Mouse (Mus musculus) embryo, embryonic 11 days (tissue): ENCODE measurements at regions not wholly inside any gene's neighbourhood (a gene's known extent, or its start where the extent isn't known, plus 50 kb on each side); places are given as distances from the start of the nearest gene placed in this dataset.
"Not testable (repeated sequence)": the region's sequence is repeated elsewhere in the genome, so short reads cannot be mapped to it uniquely, and the experiment has no call there.

Experiments
- DNase-seq: peaks from one replicate; pipeline ENCODE4 v3.0.0-alpha.2; 2015

DNA sequence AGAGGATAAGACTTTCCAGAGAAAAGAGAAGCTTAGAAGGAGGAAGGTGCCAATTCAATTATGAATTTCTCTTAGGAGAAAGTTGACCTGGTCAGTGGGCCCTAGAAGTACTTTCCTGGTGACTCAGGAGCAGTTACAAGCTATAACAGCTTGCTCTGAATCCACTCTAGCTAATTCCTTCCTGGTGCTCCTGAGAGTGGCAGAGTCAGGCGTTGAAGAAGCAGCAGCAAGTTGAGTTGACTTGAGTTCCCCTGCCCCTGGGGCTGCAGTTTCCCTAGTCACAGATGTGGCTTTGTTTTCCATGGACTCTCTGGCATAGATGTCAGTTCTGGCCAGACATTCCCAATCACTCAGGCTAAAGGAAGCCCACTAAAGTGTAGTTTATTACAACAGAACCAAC, 85.9 kb downstream of the Osr1 start:
- DNase-seq, result peak; percentile 21

DNA sequence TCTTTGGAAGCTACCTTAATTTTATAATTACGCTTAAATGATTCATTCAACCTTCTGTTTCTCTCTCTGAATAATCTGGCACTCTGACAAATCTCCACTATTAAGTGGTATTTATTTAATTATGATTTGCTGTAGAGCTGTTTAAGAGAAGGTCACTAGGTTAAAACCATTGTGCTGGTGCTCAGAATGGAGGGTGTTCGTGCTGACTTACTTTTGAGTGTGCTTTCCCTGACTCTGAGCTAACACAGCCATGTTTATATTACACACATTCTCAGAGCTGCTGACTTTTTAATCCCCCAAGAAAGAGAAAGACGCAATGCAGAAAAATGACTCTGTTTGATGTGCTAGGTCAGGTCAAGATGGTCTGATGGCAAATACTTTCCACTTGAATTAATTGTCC, 86.4 kb downstream of the Osr1 start:
- DNase-seq, result peak; percentile 4

DNA sequence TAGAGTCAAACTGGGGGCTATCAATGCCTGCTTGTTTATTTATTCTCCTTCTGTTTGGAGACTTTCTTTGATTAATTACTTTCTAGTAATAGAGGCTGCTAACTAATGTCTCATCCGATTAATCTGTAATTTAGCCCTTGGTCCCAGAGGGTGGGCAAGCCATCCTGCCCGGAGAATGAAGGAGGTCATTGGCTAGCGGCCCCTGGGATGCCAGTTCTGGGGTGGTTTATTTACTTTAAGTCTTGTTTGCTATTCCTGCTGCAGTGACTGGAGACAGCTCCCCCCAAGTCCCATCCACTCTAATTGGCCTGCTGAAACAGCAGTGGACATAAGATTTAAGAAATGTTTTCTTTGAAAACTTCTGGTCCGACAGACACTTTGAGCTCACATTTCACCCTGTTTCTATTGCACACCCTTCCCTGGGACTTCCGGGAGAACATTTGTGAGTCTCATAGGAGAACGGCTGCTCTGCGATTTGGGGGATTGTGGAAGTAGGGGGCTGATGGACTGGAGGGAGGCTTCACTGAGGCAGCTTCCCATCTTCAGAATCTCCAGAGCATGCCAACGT, 87.4 kb downstream of the Osr1 start:
- DNase-seq, result peak; percentile 12

DNA sequence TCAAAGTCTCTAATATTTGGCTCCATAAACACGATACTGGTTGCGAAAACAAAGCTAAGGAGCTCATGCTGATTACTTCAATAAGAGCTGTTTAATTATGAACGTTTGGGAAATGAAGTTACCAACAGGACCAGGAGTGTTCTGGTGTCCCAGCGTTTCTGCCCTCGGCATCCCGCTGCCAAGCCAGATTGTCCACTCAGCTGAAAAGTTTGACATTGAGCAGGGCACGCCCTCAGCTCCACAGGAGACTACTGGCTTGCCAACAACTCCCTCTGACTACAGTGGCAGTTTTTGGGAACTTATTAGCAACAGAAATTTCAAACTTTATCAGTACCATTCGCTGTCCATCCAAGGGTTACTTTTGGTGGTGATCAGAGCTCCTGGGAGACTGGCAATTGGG, 87.9 kb downstream of the Osr1 start:
- DNase-seq, result peak; percentile 13

DNA sequence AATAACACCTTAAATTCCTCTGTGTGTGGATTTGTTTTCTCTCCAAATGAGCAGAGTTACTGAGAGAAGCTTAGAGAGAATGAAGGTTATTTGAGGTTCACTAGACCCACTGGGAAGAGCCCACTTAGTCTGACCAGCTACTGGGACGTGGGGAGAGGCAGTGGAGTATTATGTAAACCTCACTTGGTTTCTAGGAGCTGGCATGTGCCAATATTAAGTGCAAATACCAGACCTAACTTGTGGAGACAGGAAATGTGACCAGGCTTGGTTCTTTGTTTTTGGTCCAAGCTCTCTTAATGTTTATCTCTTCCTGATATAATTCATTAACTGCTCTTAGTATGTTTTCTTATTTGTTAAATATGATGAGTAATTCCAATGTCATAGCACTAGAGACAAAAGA, 90.4 kb downstream of the Osr1 start:
- DNase-seq, result no peak

GRCm38 (mm10) chr12:9688776-9689175, 118.9 kb downstream of the Osr1 start:
- DNase-seq, result no peak

DNA sequence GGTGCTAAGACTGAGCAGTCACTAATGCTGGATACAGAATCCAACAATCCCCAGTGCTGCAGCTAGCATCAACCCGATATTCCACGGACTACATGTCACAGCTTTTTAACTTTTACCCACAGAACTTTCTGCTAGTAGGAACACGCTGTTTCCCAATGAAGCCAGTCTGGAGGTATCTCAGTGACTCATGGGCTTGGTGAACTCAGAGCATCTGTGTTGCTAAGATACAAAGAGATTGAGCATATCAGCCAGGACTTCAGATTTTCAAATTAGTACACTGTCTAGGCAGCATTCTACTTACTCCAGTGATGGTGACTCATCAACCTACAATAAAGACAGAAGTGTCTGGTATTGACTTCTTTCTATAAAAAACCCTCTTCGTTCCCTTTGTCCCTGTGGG, 119.6 kb downstream of the Osr1 start:
- DNase-seq, result no peak

DNA sequence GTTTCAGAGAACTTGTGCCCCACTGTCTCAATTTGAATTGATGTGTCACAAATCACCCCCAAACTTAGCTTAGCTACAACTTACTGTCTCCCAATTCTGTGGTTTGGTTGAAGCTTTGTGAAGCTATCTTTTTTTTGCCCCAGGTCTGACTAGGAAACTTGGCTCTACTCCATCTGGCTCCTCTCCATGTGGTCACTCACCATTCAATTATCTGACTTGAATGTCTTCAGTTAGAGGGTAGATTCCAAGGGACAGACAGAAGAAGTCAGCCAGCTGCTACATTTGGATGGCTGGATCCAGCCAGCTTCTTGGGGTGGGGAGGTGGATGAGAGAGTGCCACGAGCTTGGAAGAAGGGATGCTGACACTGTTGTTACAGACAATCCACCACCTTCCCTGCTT, 163.0 kb downstream of the Osr1 start:
- no peak for DNase-seq

GRCm38 (mm10) chr12:9744709-9745395, 174.9 kb downstream of the Osr1 start:
- no peak for DNase-seq

- no peak for DNase-seq
Measured at GRCm38 (mm10) chr12:9751261-9752078, 181.6 kb downstream of the Osr1 start.

DNA sequence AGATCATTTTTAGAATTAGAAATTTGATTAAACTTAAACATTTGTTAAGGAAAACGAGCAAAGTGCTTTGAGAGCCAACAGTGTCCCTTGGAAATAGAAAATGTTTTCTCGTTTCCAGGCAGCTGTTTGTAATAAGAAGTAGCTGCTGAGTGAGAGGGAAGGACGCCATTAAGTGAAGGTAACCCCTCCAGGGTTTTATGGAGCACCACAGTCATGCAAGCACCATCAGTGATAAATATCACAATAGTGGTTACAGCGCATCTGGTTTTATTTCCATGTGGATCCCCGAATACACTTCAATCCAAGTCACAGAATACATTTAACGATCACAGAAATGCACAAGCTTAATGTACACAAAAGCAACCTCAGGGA, 182.1 kb downstream of the Osr1 start:
- DNase-seq, result no peak

DNA sequence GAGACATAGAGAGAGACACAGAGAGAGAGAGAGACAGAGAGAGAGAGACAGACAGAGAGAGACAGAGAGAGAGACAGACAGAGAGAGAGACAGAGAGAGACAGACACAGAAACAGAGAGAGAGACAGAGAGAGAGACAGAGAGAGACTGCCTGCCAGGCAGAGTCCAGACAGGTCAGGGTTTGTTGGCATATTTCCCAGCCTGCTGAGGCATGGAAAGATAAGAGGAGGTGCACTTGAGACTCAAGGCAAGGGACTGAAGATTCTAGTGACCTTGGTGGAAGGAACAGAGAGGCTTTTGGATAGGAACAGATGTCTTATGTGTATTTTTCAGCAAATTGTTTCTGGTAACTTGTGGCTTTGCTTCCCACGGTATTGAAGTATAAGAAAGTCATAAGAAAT, 186.5 kb downstream of the Osr1 start:
- no peak for DNase-seq

GRCm38 (mm10) chr12:9760818-9761217, 190.9 kb downstream of the Osr1 start:
- peak; percentile 37 for DNase-seq

DNA sequence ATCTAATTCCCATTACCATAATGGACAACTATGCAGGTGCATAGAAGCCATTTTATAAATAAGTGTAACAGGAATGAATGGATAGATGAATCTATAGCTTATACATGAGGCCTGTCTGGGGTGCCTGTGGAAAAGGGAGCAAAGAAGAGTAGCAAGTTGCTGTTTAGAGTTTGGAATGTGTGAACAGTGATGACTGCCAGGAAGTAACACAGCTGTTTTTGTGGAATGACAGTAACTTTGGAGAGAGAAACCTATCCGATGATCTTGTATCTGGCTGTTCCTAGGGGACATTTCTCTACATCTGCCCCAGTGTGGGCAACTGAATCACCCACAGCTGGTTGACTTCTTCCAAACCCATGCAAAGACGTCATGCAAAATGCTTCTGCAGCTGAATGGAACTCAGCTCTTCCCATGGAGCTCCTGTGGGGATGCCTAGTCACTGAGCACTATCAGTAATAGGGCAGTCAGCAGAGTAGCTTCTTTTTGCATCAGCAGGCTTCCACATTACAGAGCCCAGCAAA, 192.4 kb downstream of the Osr1 start:
- not testable (repeated sequence) for DNase-seq

DNA sequence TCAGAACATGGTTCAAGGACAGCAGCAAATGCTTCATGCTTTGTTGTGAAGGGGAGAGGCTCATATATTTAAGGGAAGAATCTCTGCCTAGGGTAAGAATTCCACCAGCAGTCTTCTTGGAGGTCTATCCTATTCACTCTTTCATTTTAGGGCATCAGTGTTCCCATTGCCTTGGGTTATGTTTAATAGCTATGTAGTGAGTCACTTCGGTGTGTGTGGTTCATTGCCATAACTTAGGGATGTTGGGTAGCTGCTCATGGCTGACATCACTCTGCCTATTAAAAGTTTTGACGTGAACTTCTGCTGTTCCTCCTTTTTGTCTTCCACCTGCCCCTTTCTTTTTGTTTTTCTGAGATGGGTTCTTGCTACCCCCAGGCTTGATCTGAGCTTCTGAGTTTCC, 192.9 kb downstream of the Osr1 start:
- no peak for DNase-seq

DNA sequence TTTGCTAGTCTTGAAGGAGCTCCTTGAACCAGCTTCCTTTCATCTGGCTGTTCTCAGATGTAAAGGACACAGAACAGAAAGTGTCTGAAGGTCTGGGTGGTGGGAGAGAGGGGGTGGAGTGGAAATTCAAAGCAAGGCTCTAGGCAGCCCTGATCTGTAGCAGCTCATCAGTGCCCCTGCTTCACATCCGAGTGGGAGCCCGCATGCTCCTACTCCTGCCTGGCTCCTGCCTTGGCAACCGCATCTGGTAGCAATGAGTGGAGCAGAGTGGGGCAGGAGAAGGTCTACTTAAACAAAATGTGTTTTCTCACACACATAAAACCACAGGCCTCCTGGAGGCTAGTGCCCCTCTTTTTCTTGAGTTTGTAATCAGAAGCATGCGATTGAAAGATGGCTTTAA, 201.0 kb downstream of the Osr1 start:
- DNase-seq, result no peak

DNA sequence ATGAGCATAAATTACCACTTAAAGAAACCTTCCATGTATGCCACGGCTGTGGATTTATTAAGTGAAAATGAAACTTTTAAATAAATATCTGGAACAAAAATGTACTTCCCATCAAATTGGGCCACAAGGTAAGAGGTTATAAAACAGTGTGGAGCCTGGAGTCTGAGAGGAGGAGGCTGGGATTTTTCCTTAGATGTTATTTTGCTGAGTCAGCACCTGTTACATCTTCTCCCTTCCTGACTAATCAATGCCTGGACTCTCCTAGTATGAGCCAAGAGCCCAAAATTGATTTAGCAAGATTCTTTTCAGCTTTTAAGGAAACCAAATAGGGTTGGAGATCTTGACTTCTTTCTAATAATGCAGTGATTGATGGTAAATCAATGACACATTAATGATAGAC, 203.0 kb downstream of the Osr1 start:
- no peak for DNase-seq

GRCm38 (mm10) chr12:9802284-9802683, 232.4 kb downstream of the Osr1 start:
- peak; percentile 3 for DNase-seq

DNA sequence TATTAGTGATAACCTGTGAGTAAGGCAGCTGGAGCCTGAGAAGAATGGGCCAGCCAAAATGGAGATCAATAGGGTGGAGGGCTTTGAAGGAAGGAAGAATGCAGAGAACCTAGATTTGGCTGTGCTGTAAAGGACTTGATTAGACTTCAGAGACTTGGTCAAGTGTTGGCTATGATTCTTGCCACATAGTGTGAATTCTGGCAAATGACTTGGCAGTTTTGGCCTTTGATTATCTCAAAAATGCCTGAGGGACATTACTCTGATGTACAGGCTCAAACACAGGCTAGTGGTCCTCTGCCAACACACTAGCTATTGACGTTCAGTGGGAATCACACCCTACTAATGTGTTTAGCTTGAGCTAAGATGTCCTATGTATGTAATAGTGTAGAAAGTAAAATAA, 237.5 kb downstream of the Osr1 start:
- DNase-seq, result no peak

GRCm38 (mm10) chr12:9833273-9833672, 263.4 kb downstream of the Osr1 start:
- DNase-seq, result peak; percentile 12

DNA sequence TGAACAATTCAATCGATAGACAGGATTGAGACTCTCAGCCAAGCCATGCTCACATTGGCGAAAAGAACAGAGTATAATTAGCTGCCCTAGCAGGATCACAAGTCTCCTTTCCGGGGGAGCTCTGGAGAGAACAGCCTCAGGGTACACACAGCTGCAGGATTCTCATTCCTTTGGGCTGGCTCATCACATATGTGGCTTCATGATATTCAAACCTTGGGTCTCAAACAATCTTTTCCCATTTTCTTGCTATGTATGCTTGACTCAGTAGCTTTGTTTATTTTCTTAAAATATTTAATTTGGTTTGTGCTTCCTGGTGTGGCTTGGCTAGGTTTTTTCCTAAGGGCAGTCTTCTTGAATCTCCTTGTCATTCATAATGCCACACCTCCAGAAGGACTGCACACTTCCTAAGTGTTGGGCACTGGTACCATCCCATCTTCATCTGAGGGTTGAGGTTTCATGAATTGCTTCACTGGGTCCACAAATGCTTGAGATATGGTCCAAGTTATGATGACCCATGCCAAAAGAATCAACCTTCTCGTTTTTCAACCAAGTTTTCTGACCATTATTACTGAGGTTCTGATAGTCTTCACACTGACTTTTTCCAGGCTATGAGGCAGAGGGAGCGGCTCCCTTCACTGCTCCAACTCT, 269.4 kb downstream of the Osr1 start:
- no peak for DNase-seq

- no peak for DNase-seq
Measured at GRCm38 (mm10) chr12:9839949-9840348, 270.0 kb downstream of the Osr1 start.

- DNase-seq, result no peak
Measured at GRCm38 (mm10) chr12:9847034-9847433, 277.1 kb downstream of the Osr1 start.
